Mouse (Mus musculus) hindbrain, embryonic 10.5 days (tissue): ENCODE results near the gene Psmd2. TPM values are rescaled to one million over a fixed set of nuclear protein-coding genes. Genes with fewer than 3 reads are reported as not detected.

Source experiments
- DNase-seq: peaks from one replicate; pipeline ENCODE4 v3.0.0-alpha.2; 2017; ENCODE audit warnings: low spot score
- H3K27ac ChIP-seq: fragments of 300-500 bp; sonication (generic); 2 replicates; pipeline ENCODE4 v1.5.1; 2016; ENCODE audit warnings: mild to moderate bottlenecking, moderate library complexity
- H3K27me3 ChIP-seq: fragments of 300-500 bp; sonication (generic); 2 replicates; pipeline ENCODE4 v1.6.1; 2016; ENCODE audit warnings: mild to moderate bottlenecking; ENCODE audit not compliant: poor library complexity, insufficient read depth, severe bottlenecking
- H3K36me3 ChIP-seq: fragments of 300-500 bp; sonication (generic); 2 replicates; pipeline ENCODE4 v1.6.1; 2016; ENCODE audit warnings: mild to moderate bottlenecking, moderate library complexity
- H3K4me1 ChIP-seq: fragments of 300-500 bp; sonication (generic); replicated peaks from 2 replicates; pipeline ENCODE4 v1.6.1; 2016; ENCODE audit warnings: mild to moderate bottlenecking
- H3K4me3 ChIP-seq: fragments of 300-500 bp; sonication (generic); 2 replicates; pipeline ENCODE4 v1.5.1; 2016; ENCODE audit warnings: mild to moderate bottlenecking, moderate library complexity
- H3K9me3 ChIP-seq: fragments of 300-500 bp; sonication (generic); 2 replicates; pipeline ENCODE4 v1.6.1; 2016; ENCODE audit warnings: mild to moderate bottlenecking, moderate library complexity
- WGBS: fragments of 180-500 bp; shearing (Covaris S2); methylation state at CpG from one replicate; pipeline ENCODE4 v1.1.7; 2016; 5-methylcytosine and 5-hydroxymethylcytosine counted together
- microRNA counts: library from miRNA; unstranded; fragments of <30 nt; microRNA quantifications from one replicate; lab custom pipeline; 2017
- polyA plus RNA-seq: library from polyadenylated mRNA; unstranded; fragments of >200 nt; fragmentation: Nextera tagmentation; extraction: Ambion mirVana; gene quantifications from 2 replicates; pipeline ENCODE4 v1.2.1, GENCODE M21; 2016

Gene Psmd2
- polyA plus RNA-seq, 1 experiment from 2014 or later = 466 TPM

DNA sequence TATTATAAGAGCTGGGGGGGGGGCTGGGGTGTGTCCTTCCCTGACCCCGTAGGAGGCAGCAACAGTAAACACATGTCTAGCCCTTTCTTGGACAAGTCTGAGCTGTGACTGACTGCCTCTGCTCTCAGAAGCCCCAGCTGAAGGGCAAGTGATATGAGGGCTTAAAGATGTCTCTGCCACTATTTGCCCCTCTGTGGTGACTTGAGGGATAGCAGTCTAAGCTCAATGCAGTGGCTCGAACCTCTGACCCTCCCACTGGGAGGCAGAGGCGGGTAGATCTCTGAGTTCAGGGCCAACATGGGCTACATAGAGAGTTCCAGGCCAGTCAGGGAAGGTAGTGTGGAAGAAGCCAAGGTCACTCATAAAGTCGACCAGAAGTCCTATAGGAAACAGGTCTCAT, 59.4 kb downstream of the Psmd2 start:
- Histone ChIP-seq H3K27ac (no peak overlapping the region), H3K36me3 (peaks cover 77% of the 10 kb centered on the region), H3K4me1 (peaks cover 55% of the 10 kb centered on the region), H3K4me3 (no peak overlapping the region), H3K9me3 (no peaks in the 10 kb centered on the region), H3K27me3 (no peaks in the 10 kb centered on the region)
- WGBS = 79% methylated on average over 4 of the region's 4 CpGs
- DNase-seq = no peak

DNA sequence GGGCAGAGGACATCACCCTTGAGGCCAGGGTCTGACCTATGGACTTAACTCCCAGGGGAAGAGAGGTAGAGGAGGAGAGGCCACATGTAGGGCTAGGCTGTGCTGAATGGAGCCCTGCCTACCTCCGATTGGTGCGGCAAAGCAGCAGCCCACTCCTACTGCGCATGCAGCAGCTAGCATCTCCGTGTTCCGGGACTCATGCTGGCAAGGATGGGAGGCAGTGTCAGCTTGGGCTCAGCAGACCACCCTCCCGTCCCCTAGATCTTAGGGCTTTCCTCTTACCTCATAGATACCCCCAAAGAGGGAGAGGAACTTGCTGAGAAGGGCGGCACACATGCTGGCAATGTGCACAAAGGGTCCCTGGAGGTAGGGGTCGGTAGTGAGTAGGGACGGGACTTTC, 60.7 kb downstream of the Psmd2 start:
- H3K36me3 ChIP-seq = peaks cover 63% of the 10 kb centered on the region
- H3K27ac ChIP-seq = no peak overlapping the region
- 73% methylated on average over 9 of the region's 9 CpGs for WGBS
- no peaks in the 10 kb centered on the region for H3K9me3 ChIP-seq
- peaks cover 55% of the 10 kb centered on the region for H3K4me1 ChIP-seq
- no peaks in the 10 kb centered on the region for H3K27me3 ChIP-seq
- no peak for DNase-seq
- no peak overlapping the region for H3K4me3 ChIP-seq

DNA sequence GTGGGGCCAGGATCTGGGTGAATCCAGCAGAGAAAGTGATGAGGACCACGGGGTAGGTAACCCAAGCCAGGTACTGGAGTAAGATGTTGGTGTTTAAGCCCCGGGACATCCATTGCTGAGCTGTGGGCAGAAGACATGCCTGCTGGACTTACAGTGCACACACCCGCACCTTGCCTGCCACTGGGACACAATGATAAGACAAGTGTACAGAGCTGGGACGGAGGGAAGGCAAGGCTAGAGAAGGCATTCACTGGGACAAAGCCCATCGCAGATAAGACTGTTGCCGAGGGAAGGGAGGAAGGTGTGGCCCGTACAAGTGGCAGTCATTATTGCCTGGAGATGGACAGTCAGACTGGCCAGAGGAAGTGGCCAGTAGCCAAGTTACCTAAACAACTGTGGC, 61.4 kb downstream of the Psmd2 start:
- DNase-seq = no peak
- WGBS = 88% methylated on average over 7 of the region's 7 CpGs

More for the DNA sequence above, 61.4 kb downstream of the Psmd2 start:
- Histone ChIP-seq H3K27ac (no peak overlapping the region), H3K9me3 (no peaks in the 10 kb centered on the region), H3K27me3 (no peaks in the 10 kb centered on the region), H3K4me1 (peaks cover 53% of the 10 kb centered on the region), H3K36me3 (peaks cover 56% of the 10 kb centered on the region), H3K4me3 (no peak overlapping the region)

MicroRNAs encoded within 50 kb of the gene (microRNA counts, 519-probe panel; counts per million panel counts)
- microRNA mmu-miR-1224 (lab: Ali Mortazavi, UCI) = 4,362 counts per million, percentile 91 among the panel's probes with 10 or more counts

Other genes with a start within 250 kb of the Psmd2 start
- 63.6 and 65.8 TPM in 2 replicates for gene Abcc5, start 225.3 kb upstream of the Psmd2 start, polyA plus RNA-seq
- gene Eif2b5, start 152.8 kb upstream of the Psmd2 start, polyA plus RNA-seq = 150 and 153 TPM in 2 replicates
- gene Dvl3, start 134.7 kb upstream of the Psmd2 start, polyA plus RNA-seq = 32.6 and 51.1 TPM in 2 replicates
- gene Ap2m1, start 116.2 kb upstream of the Psmd2 start, polyA plus RNA-seq = 705 and 825 TPM in 2 replicates
- gene Abcf3, start 103.1 kb upstream of the Psmd2 start, polyA plus RNA-seq = 59.4 and 65.2 TPM in 2 replicates
- gene Vwa5b2, start 62.2 kb upstream of the Psmd2 start, polyA plus RNA-seq = 2.9 and 4.0 TPM in 2 replicates
- 33.4 and 38.8 TPM in 2 replicates for gene Eef1akmt4, start 40.1 kb upstream of the Psmd2 start, polyA plus RNA-seq
- 0.18 TPM in 1 of 2 replicates, not detected in the other for gene Gm49333, start 40.0 kb upstream of the Psmd2 start, polyA plus RNA-seq
- 59.2 and 61.3 TPM in 2 replicates for gene Alg3, start 39.9 kb upstream of the Psmd2 start, polyA plus RNA-seq
- gene Camk2n2, start 30.4 kb upstream of the Psmd2 start, polyA plus RNA-seq = 2.6 and 4.2 TPM in 2 replicates
- 4.2 TPM in 2 replicates for gene Ece2, start 21.8 kb upstream of the Psmd2 start, polyA plus RNA-seq
- 181 and 224 TPM in 2 replicates for gene Eif4g1, start 16.7 kb downstream of the Psmd2 start, polyA plus RNA-seq
- gene Fam131a, start 41.6 kb downstream of the Psmd2 start, polyA plus RNA-seq = 6.7 and 9.4 TPM in 2 replicates
- gene Polr2h, start 66.0 kb downstream of the Psmd2 start, polyA plus RNA-seq = 114 and 140 TPM in 2 replicates
- gene Clcn2, start 66.1 kb downstream of the Psmd2 start, polyA plus RNA-seq = 15.5 and 22.1 TPM in 2 replicates
- 1.6 and 3.6 TPM in 2 replicates for gene Chrd, start 81.5 kb downstream of the Psmd2 start, polyA plus RNA-seq
- 0.30 and 0.77 TPM in 2 replicates for gene Thpo, start 82.9 kb downstream of the Psmd2 start, polyA plus RNA-seq